Comparison of ENCODE assay signal across 9 mouse cellular contexts in genomic region chr19:7164238-7164637, GRCm38 (mm10). TPM values are rescaled to one million over a fixed set of nuclear protein-coding genes. Genes with fewer than 3 reads are reported as not detected.
DNase-seq lines count a peak whose midpoint lies in the region; ATAC-seq and TF ChIP-seq lines count a peak whose summit lies in the region.
"Had no signal": no experiment of that assay in that cellular context is flagged by ENCODE, and none has a peak within 500 bp of the region (broad histone marks: within the 10 kb centered on the region; RNA-seq: fewer than 3 reads in every experiment).

No protein-coding gene starts in this region.

- H3K4me1 ChIP-seq in midbrain, postnatal 0 days (ENCODE audit: insufficient read depth, low read length) = peaks cover 5% of the 10 kb centered on the region; the same call in 1 of the 2 replicates

- 3% methylated on average over 6 of the region's 6 CpGs for WGBS in midbrain, postnatal 0 days

- peak overlapping the region; percentile 82 for H3K4me3 ChIP-seq in midbrain, postnatal 0 days (ENCODE audit: low read depth, low read length)

- no peaks in the 10 kb centered on the region for H3K36me3 ChIP-seq in midbrain, postnatal 0 days (ENCODE audit: insufficient read depth, low read length)

- ATAC-seq in midbrain, postnatal 0 days (ENCODE audit: low FRiP score) = no peak
- ATAC-seq in granulocyte monocyte progenitor cell, adult 5-6 weeks (replicated peaks; ENCODE audit: poor library complexity, severe bottlenecking) = no peak

- peak overlapping the region; percentile 79; the same call in 1 of the 2 replicates for H3K9ac ChIP-seq in midbrain, postnatal 0 days (replicated peaks; ENCODE audit: low read length, poor library complexity, severe bottlenecking)

- H3K27ac ChIP-seq in midbrain, postnatal 0 days (ENCODE audit: low read depth, low read length) = no peak overlapping the region

- peak overlapping the region; percentile 88 for H3K4me2 ChIP-seq in midbrain, postnatal 0 days (ENCODE audit: low read depth, low read length, poor library complexity, severe bottlenecking)

- no peaks in the 10 kb centered on the region for H3K9me3 ChIP-seq in midbrain, postnatal 0 days (ENCODE audit: low read length)

- TF ChIP-seq CTCF in midbrain, postnatal 0 days (IDR thresholded peaks at IDR 0.05) = no peak

- H3K27me3 ChIP-seq in midbrain, postnatal 0 days (ENCODE audit: insufficient read depth, low read length) = no peaks in the 10 kb centered on the region

- peak; percentile 35 to 65 for DNase-seq in gastrocnemius, adult 8-10 months (ENCODE audit: low spot score in 2 of 2)
- no peak for DNase-seq in gastrocnemius, postnatal 10 days
- peak; percentile 50 for DNase-seq in cerebellum, adult 8-10 months
- peak; percentile 61 for DNase-seq in gastrocnemius, postnatal 25 days
- no peak for DNase-seq in midbrain, postnatal 0 days (ENCODE audit: low spot score)
- DNase-seq in ovary, postnatal 36 days (ENCODE audit: low spot score) = no peak
- no peak for DNase-seq in urinary bladder, adult 2 months (ENCODE audit: low spot score)

RNA-seq across cellular contexts. Expression of gene Otub1, which starts 41.9 kb away (rescaled TPM):
- total RNA-seq in gastrocnemius, adult 8-10 months (2022) = 10 to 100 TPM; 39.9 to 54.3 (median 43.5) TPM
- total RNA-seq in gastrocnemius, postnatal 10 days (2021) = 10 to 100 TPM; 63.2 to 67.3 TPM
- total RNA-seq in gastrocnemius, postnatal 25 days (2021) = 10 to 100 TPM; 48.4 to 48.5 TPM
- total RNA-seq in midbrain, postnatal 0 days (2014; rRNA removed) = 236 and 242 TPM in 2 replicates
- 257 and 277 TPM in 2 replicates for polyA plus RNA-seq in midbrain, postnatal 0 days (2015; fragmentation: Nextera tagmentation; extraction: Ambion mirVana)
- 61.0 and 61.2 TPM in 2 replicates for total RNA-seq in granulocyte monocyte progenitor cell, adult 5-6 weeks (2014; fragmentation: Nextera tagmentation)
- total RNA-seq in granulocyte monocyte progenitor cell, adult 5-6 weeks (2017) = 63.0 and 69.0 TPM in 2 replicates
- polyA plus RNA-seq in urinary bladder, adult 2 months (2012; rRNA removed) = 91.0 and 97.6 TPM in 2 replicates

RNA-seq across cellular contexts. Expression of gene Cox8a, which starts 53.2 kb away (rescaled TPM):
- total RNA-seq in gastrocnemius, adult 8-10 months (2022) = 100 to 1,000 TPM in 1 of 4 experiments, 10 to 100 TPM in 3; 68.4 to 103 (median 82.9) TPM
- 100 to 1,000 TPM; 275 to 315 TPM for total RNA-seq in gastrocnemius, postnatal 10 days (2021)
- 100 to 1,000 TPM; 101 to 120 TPM for total RNA-seq in gastrocnemius, postnatal 25 days (2021)
- 1,114 and 1,471 TPM in 2 replicates for total RNA-seq in midbrain, postnatal 0 days (2014; rRNA removed)
- polyA plus RNA-seq in midbrain, postnatal 0 days (2015; fragmentation: Nextera tagmentation; extraction: Ambion mirVana) = 1,645 and 1,756 TPM in 2 replicates
- 854 and 878 TPM in 2 replicates for total RNA-seq in granulocyte monocyte progenitor cell, adult 5-6 weeks (2014; fragmentation: Nextera tagmentation)
- 563 and 615 TPM in 2 replicates for total RNA-seq in granulocyte monocyte progenitor cell, adult 5-6 weeks (2017)
- 508 and 528 TPM in 2 replicates for polyA plus RNA-seq in urinary bladder, adult 2 months (2012; rRNA removed)

RNA-seq across cellular contexts. Expression of gene Flrt1, which starts 58.7 kb away (rescaled TPM):
- total RNA-seq in gastrocnemius, adult 8-10 months (2022) = 1 to 10 TPM in 3 of 4 experiments, under 1 TPM in 1; 0.83 to 2.9 (median 1.7) TPM
- under 1 TPM; 0.61 to 0.99 TPM for total RNA-seq in gastrocnemius, postnatal 10 days (2021)
- under 1 TPM; 0.31 to 0.35 TPM for total RNA-seq in gastrocnemius, postnatal 25 days (2021)
- total RNA-seq in midbrain, postnatal 0 days (2014; rRNA removed) = 9.9 and 11.4 TPM in 2 replicates
- 9.8 and 11.9 TPM in 2 replicates for polyA plus RNA-seq in midbrain, postnatal 0 days (2015; fragmentation: Nextera tagmentation; extraction: Ambion mirVana)
- total RNA-seq in granulocyte monocyte progenitor cell, adult 5-6 weeks (2014; fragmentation: Nextera tagmentation) = not detected in 2 replicates
- not detected in 2 replicates for total RNA-seq in granulocyte monocyte progenitor cell, adult 5-6 weeks (2017)
- 0.37 and 0.66 TPM in 2 replicates for polyA plus RNA-seq in urinary bladder, adult 2 months (2012; rRNA removed)
- total RNA-seq: CH12.LX had no signal

Comparison
In these comparisons a context has a peak if more than half of its experiments do, and no peak if none do; other contexts are left out.
1. DNase-seq: peak in gastrocnemius, adult 8-10 months (2 of 2), cerebellum, adult 8-10 months (single experiment) and gastrocnemius, postnatal 25 days (single experiment); none in gastrocnemius, postnatal 10 days (single experiment), midbrain, postnatal 0 days (single experiment), ovary, postnatal 36 days (single experiment) and urinary bladder, adult 2 months (single experiment).